In genomic region chr7:142636178-142636577, GRCm38 (mm10) we compare ENCODE assay signal across 25 mouse cellular contexts. TPM values are rescaled to one million over a fixed set of nuclear protein-coding genes. Genes with fewer than 3 reads are reported as not detected.
A peak's percentile ranks its signal among the peaks of the same experiment; 100 is the strongest.
DNase-seq lines count a peak whose midpoint lies in the region; ATAC-seq and TF ChIP-seq lines count a peak whose summit lies in the region.
"Had no signal": no experiment of that assay in that cellular context is flagged by ENCODE, and none has a peak within 500 bp of the region (broad histone marks: within the 10 kb centered on the region; RNA-seq: fewer than 3 reads in every experiment).

No protein-coding gene starts in this region.

- no peak for ATAC-seq in forebrain, embryonic 11.5 days (replicated peaks; ENCODE audit: low FRiP score)
- no peak for ATAC-seq in forebrain, embryonic 16.5 days
- ATAC-seq: activated CD4-positive, CD25-positive, alpha-beta regulatory T cell, adult 4 months; hindbrain, postnatal 0 days; Patski had no signal

- H3K27me3 ChIP-seq in forebrain, embryonic 11.5 days (ENCODE audit: control insufficient read depth, insufficient read depth, low read length), result no peaks in the 10 kb centered on the region; the same call in 1 of the 2 replicates
- H3K27me3 ChIP-seq in forebrain, embryonic 16.5 days (replicated peaks; ENCODE audit: control insufficient read depth, insufficient read depth, low read length), result no peaks in the 10 kb centered on the region
- H3K27me3 ChIP-seq: embryonic facial prominence, embryonic 15.5 days; forebrain, embryonic 12.5 days; heart, embryonic 13.5 days; hindbrain, embryonic 12.5 days had no signal

- H3K36me3 ChIP-seq in forebrain, embryonic 11.5 days (ENCODE audit: control insufficient read depth, insufficient read depth, low read length), result no peaks in the 10 kb centered on the region
- H3K36me3 ChIP-seq in forebrain, embryonic 16.5 days (ENCODE audit: control insufficient read depth, insufficient read depth), result no peaks in the 10 kb centered on the region
- H3K36me3 ChIP-seq: embryonic facial prominence, embryonic 15.5 days; forebrain, embryonic 12.5 days; heart, embryonic 13.5 days; hindbrain, embryonic 12.5 days had no signal

- TF ChIP-seq CTCF in gastrocnemius, adult 2 months (IDR thresholded peaks at IDR 0.05), result no peak

- peak; percentile 29 for DNase-seq in forebrain, embryonic 11.5 days (ENCODE audit: low spot score)
- DNase-seq in cerebellum, adult 18-20 months, result peak; percentile 22 to 36
- DNase-seq in cerebellum, adult 9-11 months, result peak; percentile 33
- peak; percentile 22 to 33 for DNase-seq in cerebellum, postnatal 36 days
- DNase-seq in adrenal gland, postnatal 14 days, result no peak
- no peak for DNase-seq in spleen, postnatal 10 days (ENCODE audit: low spot score in 2 of 2)
- DNase-seq in gastrocnemius, adult 2 months, result no peak
- DNase-seq: adrenal gland, adult 8-10 months; heart, postnatal 36 days; kidney, adult 11 months; kidney, adult 9 months had no signal

- no peaks in the 10 kb centered on the region for H3K9me3 ChIP-seq in forebrain, embryonic 11.5 days (ENCODE audit: control insufficient read depth, low read length)
- H3K9me3 ChIP-seq in forebrain, embryonic 16.5 days (ENCODE audit: control insufficient read depth, low read length), result no peaks in the 10 kb centered on the region
- H3K9me3 ChIP-seq: embryonic facial prominence, embryonic 15.5 days; forebrain, embryonic 12.5 days; heart, embryonic 13.5 days; hindbrain, embryonic 12.5 days had no signal

- H3K4me1 ChIP-seq in forebrain, embryonic 11.5 days (replicated peaks; ENCODE audit: control insufficient read depth, insufficient read depth, low read length), result no peaks in the 10 kb centered on the region
- no peaks in the 10 kb centered on the region for H3K4me1 ChIP-seq in forebrain, embryonic 16.5 days (replicated peaks; ENCODE audit: control insufficient read depth, insufficient read depth, low read length)
- H3K4me1 ChIP-seq: heart, embryonic 13.5 days had no signal

- H3K4me2 ChIP-seq in forebrain, embryonic 11.5 days (ENCODE audit: low read depth, low read length, severe bottlenecking), result no peak overlapping the region
- no peak overlapping the region for H3K4me2 ChIP-seq in forebrain, embryonic 16.5 days (ENCODE audit: low read length)
- H3K4me2 ChIP-seq: embryonic facial prominence, embryonic 15.5 days; forebrain, embryonic 12.5 days; heart, embryonic 13.5 days; hindbrain, embryonic 12.5 days had no signal

- H3K4me3 ChIP-seq in forebrain, embryonic 11.5 days (ENCODE audit: low read depth, low read length), result no peak overlapping the region
- no peak overlapping the region for H3K4me3 ChIP-seq in forebrain, embryonic 16.5 days (replicated peaks; ENCODE audit: low read length)
- no peak overlapping the region for H3K4me3 ChIP-seq in gastrocnemius, adult 2 months
- H3K4me3 ChIP-seq: embryonic facial prominence, embryonic 15.5 days; erythroblast, embryonic 14.5 days; forebrain, embryonic 12.5 days; heart, embryonic 13.5 days; hindbrain, embryonic 12.5 days had no signal

- intact Hi-C loops in gastrocnemius, adult 2 months (cut with DNase I), result no loop called here

- H3K27ac ChIP-seq in forebrain, embryonic 11.5 days (ENCODE audit: low read depth, low read length), result no peak overlapping the region
- H3K27ac ChIP-seq in forebrain, embryonic 16.5 days (ENCODE audit: low read length), result no peak overlapping the region
- H3K27ac ChIP-seq in gastrocnemius, adult 2 months, result no peak overlapping the region
- H3K27ac ChIP-seq: embryonic facial prominence, embryonic 15.5 days; forebrain, embryonic 12.5 days; heart, embryonic 13.5 days; hindbrain, embryonic 12.5 days; hindbrain, postnatal 0 days; kidney, postnatal 0 days had no signal

- H3K9ac ChIP-seq in forebrain, embryonic 11.5 days (ENCODE audit: low read length), result no peak overlapping the region
- H3K9ac ChIP-seq in forebrain, embryonic 16.5 days (replicated peaks; ENCODE audit: low read depth, low read length), result no peak overlapping the region
- H3K9ac ChIP-seq: embryonic facial prominence, embryonic 15.5 days; forebrain, embryonic 12.5 days; heart, embryonic 13.5 days; hindbrain, embryonic 12.5 days had no signal

RNA-seq across cellular contexts. Expression of gene Igf2, which starts 30.4 kb away (rescaled TPM):
- polyA plus RNA-seq in forebrain, embryonic 11.5 days (2014; fragmentation: Nextera tagmentation; extraction: Ambion mirVana), result 121 and 141 TPM in 2 replicates
- 64.3 and 95.2 TPM in 2 replicates for polyA plus RNA-seq in forebrain, embryonic 16.5 days (2015; fragmentation: Nextera tagmentation; extraction: Ambion mirVana)
- total RNA-seq in adrenal gland, postnatal 14 days (2021), result 119 and 187 TPM in 2 replicates
- total RNA-seq in gastrocnemius, adult 2 months (2021), result 10 to 100 TPM; 26.1 to 32.7 TPM
- total RNA-seq: CH12.LX had no signal

RNA-seq across cellular contexts. Expression of gene Gm49394, which starts 33.6 kb away (rescaled TPM):
- not detected in 2 replicates for polyA plus RNA-seq in forebrain, embryonic 11.5 days (2014; fragmentation: Nextera tagmentation; extraction: Ambion mirVana)
- polyA plus RNA-seq in forebrain, embryonic 16.5 days (2015; fragmentation: Nextera tagmentation; extraction: Ambion mirVana), result not detected in 2 replicates
- total RNA-seq in adrenal gland, postnatal 14 days (2021), result not detected in 2 replicates
- total RNA-seq in gastrocnemius, adult 2 months (2021), result not detected
- total RNA-seq: adrenal gland, adult 8-10 months; CH12.LX; gastrocnemius, adult 8-10 months had no signal
- polyA plus RNA-seq: activated CD4-positive, CD25-positive, alpha-beta regulatory T cell, adult 4 months; forebrain, embryonic 12.5 days; gonadal fat pad, adult 2 months; heart, postnatal 0 days; hindbrain, embryonic 12.5 days; hindbrain, postnatal 0 days; kidney, postnatal 0 days; Patski had no signal

Comparison
In these comparisons a context has a peak if more than half of its experiments do, and no peak if none do; other contexts are left out.
1. DNase-seq: peak in forebrain, embryonic 11.5 days (single experiment), cerebellum, adult 18-20 months (2 of 2), cerebellum, adult 9-11 months (single experiment) and cerebellum, postnatal 36 days (2 of 2); none in adrenal gland, postnatal 14 days (single experiment), spleen, postnatal 10 days (0 of 2) and gastrocnemius, adult 2 months (single experiment).